Mouse (Mus musculus) liver, adult 2 months (tissue): ENCODE results near the gene Hs3st3b1.

Experiments used
- CTCF ChIP-seq: fragments of 200-500 bp; IDR thresholded peaks from 2 replicates; pipeline ENCODE4 v1.5.1; 2011; ENCODE audit warnings: low read depth, low read length, control low read depth
- POLR2A ChIP-seq: fragments of 200-500 bp; IDR thresholded peaks from 2 replicates; pipeline ENCODE4 v1.6.1; 2011; ENCODE audit warnings: low read length, control low read depth; ENCODE audit not compliant: insufficient read depth; ENCODE audit errors: extremely low read depth

DNA sequence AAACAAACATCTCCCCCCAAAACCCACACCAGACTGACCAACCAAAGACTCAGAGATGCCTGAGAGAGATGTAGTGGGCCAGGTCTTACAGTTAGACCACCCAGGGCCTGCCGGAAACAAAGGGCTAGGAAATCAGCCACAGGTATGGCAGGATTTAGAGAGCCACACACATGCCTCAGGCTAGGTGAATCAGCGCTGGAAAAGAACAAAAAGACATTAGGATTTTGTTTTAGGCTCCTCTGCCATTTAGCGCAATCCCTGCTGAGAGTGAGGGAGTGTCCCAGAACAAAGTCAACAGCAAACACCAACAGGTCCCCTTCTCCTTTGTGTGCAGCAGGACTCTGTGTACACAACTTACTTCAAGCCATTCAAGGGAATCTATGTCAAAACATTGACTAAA lies 14.6 kb upstream of the Hs3st3b1 start:
- TF ChIP-seq POLR2A (no peak), CTCF (no peak)
